Mouse (Mus musculus) stomach, postnatal 0 days (tissue): ENCODE measurements around the gene Morc3.

Experiments
- CTCF ChIP-seq: IDR thresholded peaks from 2 replicates; pipeline ENCODE4 v1.5.1; 2016; ENCODE audit warnings: antibody characterized with exemption, low read depth, mild to moderate bottlenecking, moderate library complexity
- EP300 ChIP-seq: optimal IDR thresholded peaks from 2 replicates; pipeline ENCODE3; 2016; ENCODE audit warnings: antibody characterized with exemption

- TF ChIP-seq CTCF (no peak), EP300 (no peak)
Measured at GRCm38 (mm10) chr16:93832451-93833276, 743 bp downstream of the Morc3 start.
